Mouse (Mus musculus) bone marrow macrophage, adult 2 months (primary cell): ENCODE data around the gene Slc22a23.

ENCODE experiments used
- CTCF ChIP-seq: IDR thresholded peaks from 2 replicates; pipeline ENCODE4 v1.5.1; 2012; ENCODE audit warnings: low read depth, mild to moderate bottlenecking, low read length, moderate library complexity
- POLR2A ChIP-seq: IDR thresholded peaks from 2 replicates; pipeline ENCODE4 v1.6.1; 2012; ENCODE audit warnings: mild to moderate bottlenecking, low read depth, low read length, borderline replicate concordance

- no peak for TF ChIP-seq CTCF
- no peak for TF ChIP-seq POLR2A
Observed at GRCm38 (mm10) chr13:34256676-34257075, 88.3 kb downstream of the Slc22a23 start.
